Mouse (Mus musculus) bone marrow, adult 2 months (tissue): ENCODE measurements around the gene Zmiz2. TPM values are rescaled to one million over a fixed set of nuclear protein-coding genes. Genes with fewer than 3 reads are reported as not detected.

ENCODE experiments used
- H3K27ac ChIP-seq: fragments of 200-500 bp; 2 replicates; pipeline ENCODE4 v1.5.1; 2012; ENCODE audit warnings: low read depth, mild to moderate bottlenecking, control low read depth, inconsistent platforms, low read length; ENCODE audit not compliant: control insufficient read depth, poor library complexity, insufficient read depth
- H3K4me1 ChIP-seq: fragments of 200-500 bp; 2 replicates; pipeline ENCODE4 v1.6.1; 2011; ENCODE audit warnings: low read length; ENCODE audit not compliant: control insufficient read depth, insufficient read depth
- H3K4me3 ChIP-seq: fragments of 200-500 bp; replicated peaks from 2 replicates; pipeline ENCODE3; 2011; ENCODE audit warnings: mild to moderate bottlenecking, low read depth, low read length, control low read depth; ENCODE audit not compliant: control insufficient read depth
- CTCF ChIP-seq: fragments of 200-500 bp; IDR thresholded peaks from 2 replicates; pipeline ENCODE4 v1.5.1; 2011; ENCODE audit warnings: low read length, control low read depth; ENCODE audit not compliant: control insufficient read depth, insufficient read depth
- POLR2A ChIP-seq: fragments of 200-500 bp; IDR thresholded peaks from 2 replicates; pipeline ENCODE4 v1.6.1; 2011; ENCODE audit warnings: low read depth, mild to moderate bottlenecking, control low read depth, low read length, borderline replicate concordance; ENCODE audit not compliant: control insufficient read depth
- WGBS: fragments of 180-500 bp; shearing (Covaris S2); methylation state at CpG from one replicate; pipeline ENCODE4 v1.1.7; 2018; 5-methylcytosine and 5-hydroxymethylcytosine counted together
- polyA plus RNA-seq: library from polyadenylated mRNA; stranded (reverse); fragments of >200 nt; gene quantifications from 2 replicates; pipeline ENCODE4 v1.2.4, GENCODE M21; 2011; ENCODE audit warnings: low replicate concordance; ENCODE audit not compliant: missing spikeins, insufficient read depth, insufficient read length

Gene Zmiz2
- polyA plus RNA-seq, 1 experiment: 42.3 TPM

DNA sequence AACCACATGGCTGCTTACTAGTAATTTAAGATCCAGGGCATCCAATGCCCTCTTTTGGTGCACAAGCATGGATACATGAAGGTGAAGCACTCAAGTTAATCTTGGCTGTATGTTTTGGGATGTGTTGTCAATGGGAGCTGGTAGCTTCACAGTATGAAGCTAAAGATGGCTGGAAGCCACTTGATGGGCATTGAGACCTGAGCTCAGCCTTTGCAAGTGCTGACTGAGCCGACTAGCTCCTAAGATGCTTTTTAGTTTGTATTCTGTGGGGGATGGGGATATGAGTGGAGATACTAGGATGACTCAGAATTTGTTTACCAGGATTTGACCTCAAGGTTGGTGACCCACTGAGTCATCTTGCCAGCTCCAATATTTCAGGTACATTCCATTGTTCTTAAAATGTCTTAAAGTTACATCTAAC lies 31.4 kb downstream of the Zmiz2 start:
- no peak overlapping the region for H3K27ac ChIP-seq
- WGBS: 40% methylated on average over 1 of the region's 1 CpGs
- H3K4me3 ChIP-seq: no peak overlapping the region
- no peaks in the 10 kb centered on the region for H3K4me1 ChIP-seq
- no peak for TF ChIP-seq CTCF
- TF ChIP-seq POLR2A: no peak

DNA sequence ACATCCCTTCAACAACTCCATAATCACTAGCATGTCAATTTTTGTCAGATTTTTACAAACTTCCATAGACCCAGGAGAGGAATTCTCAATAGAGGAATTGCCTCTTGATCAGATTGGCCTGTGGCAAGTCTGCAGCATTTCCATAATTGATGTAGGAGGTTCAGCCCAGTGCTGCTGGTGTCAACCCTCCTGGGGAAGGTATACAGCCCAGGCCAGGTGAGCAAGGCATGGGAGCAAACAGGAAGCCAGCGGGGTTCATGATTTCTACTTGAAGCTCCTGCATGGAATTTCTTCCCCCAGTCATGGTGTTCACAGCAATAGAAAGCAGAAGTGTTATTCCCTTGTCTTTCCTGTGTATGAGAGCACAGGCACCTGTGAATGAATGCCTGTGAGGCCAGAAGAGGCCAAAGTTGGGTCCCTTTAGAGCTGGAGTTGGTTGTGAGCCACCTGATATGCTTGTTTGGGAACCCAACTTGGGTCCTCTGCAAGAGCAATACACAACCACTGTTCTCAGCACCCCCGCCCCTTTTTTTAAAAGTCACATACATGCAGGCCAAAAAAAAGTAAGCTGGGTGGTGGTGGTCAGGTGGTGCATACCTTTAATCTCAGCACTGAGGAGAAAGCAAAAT lies 32.0 kb downstream of the Zmiz2 start:
- Histone ChIP-seq H3K27ac (no peak overlapping the region), H3K4me1 (no peaks in the 10 kb centered on the region), H3K4me3 (no peak overlapping the region)
- WGBS: 82% methylated on average over 2 of the region's 2 CpGs
- TF ChIP-seq POLR2A: no peak
- TF ChIP-seq CTCF: no peak

DNA sequence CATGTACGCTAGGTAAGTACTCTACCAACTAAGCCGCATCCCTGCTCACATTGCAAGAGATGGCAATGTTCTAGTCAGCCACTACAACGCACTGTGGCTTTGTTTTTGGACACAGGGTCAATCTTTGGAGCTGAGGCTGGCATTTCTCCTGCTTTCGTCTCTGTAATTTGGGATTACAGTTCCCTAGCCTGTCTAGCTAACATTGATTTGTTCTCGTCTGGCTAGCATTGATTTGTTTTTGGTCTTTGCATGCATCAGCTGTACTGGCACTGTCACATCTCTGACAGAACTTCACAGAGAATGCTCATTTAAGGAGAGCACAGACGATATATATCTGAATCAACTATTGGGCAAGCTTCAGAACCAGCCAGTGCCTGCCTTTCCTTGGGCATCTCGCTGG lies 41.3 kb downstream of the Zmiz2 start:
- no peak overlapping the region for H3K27ac ChIP-seq
- 93% methylated on average over 7 of the region's 7 CpGs for WGBS
- TF ChIP-seq CTCF (no peak), POLR2A (no peak)

DNA sequence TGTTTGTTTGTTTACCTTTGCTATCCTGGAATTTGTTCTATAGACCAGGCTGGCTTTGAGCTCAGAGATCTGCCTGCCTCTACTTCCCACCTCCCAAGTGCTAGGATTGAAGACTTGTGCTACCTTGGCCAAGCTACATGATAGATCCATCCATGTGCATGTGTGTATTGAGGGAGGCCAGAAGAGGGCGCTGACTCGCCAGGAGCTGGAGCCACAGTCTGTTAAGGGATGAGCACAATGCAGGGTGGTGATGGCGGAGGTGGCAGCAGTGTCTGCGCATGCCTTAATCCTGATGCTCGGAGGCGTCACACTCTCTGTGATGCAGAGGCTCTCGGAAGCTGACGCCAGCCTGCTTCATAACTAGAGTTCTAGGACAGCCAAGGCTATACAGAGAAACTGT lies 47.6 kb downstream of the Zmiz2 start:
- WGBS: 74% methylated on average over 8 of the region's 8 CpGs
- TF ChIP-seq CTCF (peak; percentile 92), POLR2A (no peak)
- Histone ChIP-seq H3K4me1 (no peaks in the 10 kb centered on the region), H3K4me3 (no peak overlapping the region), H3K27ac (no peak overlapping the region)

More for the DNA sequence above, 41.3 kb downstream of the Zmiz2 start:
- Histone ChIP-seq H3K4me3 (no peak overlapping the region), H3K4me1 (no peaks in the 10 kb centered on the region)

DNA sequence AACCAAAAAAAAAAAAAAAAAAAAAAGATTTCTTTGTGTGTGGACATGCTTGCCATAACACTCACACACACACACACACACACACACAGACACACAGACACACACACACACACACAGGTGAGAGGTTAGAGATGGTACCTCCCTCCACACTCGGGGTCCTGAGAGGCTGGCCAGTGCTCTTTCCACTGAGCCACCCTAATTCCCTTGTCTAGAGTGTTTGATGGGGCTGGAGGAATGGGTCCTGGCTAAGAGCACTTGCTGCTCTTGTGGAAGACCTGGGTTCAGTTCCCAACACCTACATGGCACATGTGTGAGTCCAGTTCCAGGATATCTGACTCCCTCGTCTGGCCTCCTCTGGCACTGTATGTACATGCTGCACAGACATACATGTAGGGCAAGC lies 48.8 kb downstream of the Zmiz2 start:
- no peaks in the 10 kb centered on the region for H3K4me1 ChIP-seq
- no peak overlapping the region for H3K27ac ChIP-seq
- TF ChIP-seq CTCF (no peak), POLR2A (no peak)
- WGBS: 85% methylated on average over 2 of the region's 2 CpGs
- H3K4me3 ChIP-seq: no peak overlapping the region

DNA sequence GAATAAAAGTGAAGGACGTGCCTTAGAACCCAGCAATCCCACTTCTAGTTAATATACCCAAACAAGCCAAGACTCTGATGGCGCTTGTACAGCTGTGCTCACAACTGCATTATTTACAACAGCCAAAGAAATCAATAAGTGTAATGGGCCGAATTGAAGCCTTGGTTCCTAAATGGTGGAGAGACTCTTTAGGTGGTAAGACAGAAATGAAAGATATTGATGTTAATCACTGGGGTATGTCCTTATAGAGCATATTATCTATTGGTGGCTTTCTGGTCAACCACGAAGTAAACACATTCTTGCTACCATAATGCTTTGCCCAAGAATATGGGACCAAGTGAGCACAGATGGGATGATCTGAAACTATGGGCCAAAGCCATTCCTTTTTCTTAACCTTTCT lies 51.3 kb downstream of the Zmiz2 start:
- TF ChIP-seq POLR2A: no peak
- Histone ChIP-seq H3K4me1 (no peaks in the 10 kb centered on the region), H3K4me3 (no peak overlapping the region), H3K27ac (no peak overlapping the region)
- 91% methylated on average over 4 of the region's 4 CpGs for whole genome bisulfite sequencing

DNA sequence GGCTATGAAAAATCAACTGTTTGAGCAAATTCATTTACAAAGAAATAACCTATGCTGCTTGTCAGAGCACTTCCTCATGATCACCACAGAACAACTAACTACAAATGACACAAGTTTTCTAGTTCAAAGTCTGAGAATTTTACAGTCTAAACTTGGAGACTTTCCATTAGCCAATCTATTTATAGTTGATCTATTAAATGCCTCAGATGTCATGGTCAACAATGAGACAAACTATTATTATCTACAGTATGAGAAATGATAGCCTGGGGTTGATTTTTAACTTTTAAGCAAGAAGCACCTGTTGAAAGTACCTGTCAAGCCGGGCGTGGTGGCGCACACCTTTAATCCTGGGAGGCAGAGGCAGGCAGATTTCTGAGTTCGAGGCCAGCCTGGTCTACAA lies 53.7 kb downstream of the Zmiz2 start:
- peak overlapping the region; percentile 33 for H3K4me3 ChIP-seq

DNA sequence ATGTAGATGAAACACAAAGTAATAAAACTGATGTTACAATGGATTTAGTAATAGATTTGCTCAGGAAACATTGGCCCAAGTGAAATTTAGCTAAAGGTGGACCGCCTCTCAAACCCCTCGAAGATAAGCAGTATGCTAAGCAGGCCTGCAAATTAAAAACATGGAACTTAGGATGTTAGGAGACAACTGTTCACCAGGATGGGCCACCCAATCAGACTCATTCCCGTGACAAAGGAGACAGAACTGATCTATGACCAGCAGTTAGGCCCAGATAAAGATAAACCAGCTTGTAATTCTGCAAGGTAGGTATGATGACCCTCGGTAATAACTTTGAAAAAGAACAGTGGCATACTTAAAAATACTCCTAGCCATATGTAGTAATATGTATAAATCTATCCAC lies 54.2 kb downstream of the Zmiz2 start:
- no peaks in the 10 kb centered on the region for H3K4me1 ChIP-seq
- WGBS: 35% methylated on average over 4 of the region's 4 CpGs
- TF ChIP-seq POLR2A (no peak), CTCF (no peak)
- no peak overlapping the region for H3K27ac ChIP-seq
- H3K4me3 ChIP-seq: peak overlapping the region; percentile 86

More for the DNA sequence above, 53.7 kb downstream of the Zmiz2 start:
- WGBS: 91% methylated on average over 4 of the region's 4 CpGs
- Histone ChIP-seq H3K4me1 (no peaks in the 10 kb centered on the region), H3K27ac (no peak overlapping the region)
- TF ChIP-seq CTCF: no peak
- no peak for TF ChIP-seq POLR2A

DNA sequence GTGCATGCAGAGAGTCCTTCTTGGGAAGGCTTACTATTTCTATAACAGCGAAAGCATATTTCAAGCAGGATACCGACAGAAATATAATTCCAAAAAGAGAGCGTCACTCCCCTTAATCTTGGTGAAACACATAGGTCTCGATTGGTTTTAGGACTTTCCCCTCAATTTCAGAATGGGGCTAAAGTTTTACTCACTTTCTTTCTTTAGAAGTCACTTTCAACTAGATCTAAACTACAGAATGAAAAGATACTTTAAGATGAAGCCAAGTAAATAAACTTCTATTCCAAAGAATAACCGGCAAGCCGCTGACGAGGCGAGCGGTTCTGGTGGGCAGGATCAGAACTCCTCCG lies 54.8 kb downstream of the Zmiz2 start:
- H3K4me1 ChIP-seq: no peaks in the 10 kb centered on the region
- peak overlapping the region; percentile 88 for H3K27ac ChIP-seq
- peak overlapping the region; percentile 86 for H3K4me3 ChIP-seq
- no peak for TF ChIP-seq CTCF
- TF ChIP-seq POLR2A: no peak
- under 1% methylated on average over 10 of the region's 10 CpGs for WGBS
